Mouse (Mus musculus) forebrain, embryonic 12.5 days (tissue): Measurements from ENCODE around the gene Qrfp. TPM values are rescaled to one million over a fixed set of nuclear protein-coding genes. Genes with fewer than 3 reads are reported as not detected.
A peak's percentile ranks its signal among the peaks of the same experiment; 100 is the strongest.

Experiments
- ATAC-seq: fragments of 200-750 bp; cut with Nextera tagmentation; 2 replicates; pipeline ENCODE4 v1.8.0; 2017; ENCODE audit warnings: moderate TSS enrichment; ENCODE audit not compliant: low FRiP score
- H3K27ac ChIP-seq: fragments of 300-500 bp; sonication (generic); 2 replicates; pipeline ENCODE4 v1.5.1; 2016; ENCODE audit warnings: mild to moderate bottlenecking
- H3K27me3 ChIP-seq: fragments of 300-500 bp; sonication (generic); 2 replicates; pipeline ENCODE4 v1.6.1; 2016; ENCODE audit warnings: mild to moderate bottlenecking
- H3K36me3 ChIP-seq: fragments of 300-500 bp; sonication (generic); replicated peaks from 2 replicates; pipeline ENCODE4 v1.6.1; 2016; ENCODE audit warnings: mild to moderate bottlenecking
- H3K4me1 ChIP-seq: fragments of 300-500 bp; sonication (generic); 2 replicates; pipeline ENCODE4 v1.6.1; 2016
- H3K4me2 ChIP-seq: fragments of 300-500 bp; sonication (generic); 2 replicates; pipeline ENCODE4 v1.6.1; 2016; ENCODE audit warnings: mild to moderate bottlenecking, moderate library complexity
- H3K4me3 ChIP-seq: fragments of 300-500 bp; sonication (generic); replicated peaks from 2 replicates; pipeline ENCODE4 v1.5.1; 2016; ENCODE audit warnings: mild to moderate bottlenecking
- H3K9ac ChIP-seq: fragments of 300-500 bp; sonication (generic); 2 replicates; pipeline ENCODE4 v1.6.1; 2016; ENCODE audit warnings: mild to moderate bottlenecking
- H3K9me3 ChIP-seq: fragments of 300-500 bp; sonication (generic); 2 replicates; pipeline ENCODE4 v1.6.1; 2016
- WGBS: fragments of 180-500 bp; shearing (Covaris S2); methylation state at CpG from one replicate; pipeline ENCODE4 v1.1.7; 2016; 5-methylcytosine and 5-hydroxymethylcytosine counted together
- polyA plus RNA-seq: library from polyadenylated mRNA; unstranded; fragments of >200 nt; fragmentation: Nextera tagmentation; extraction: Ambion mirVana; gene quantifications from 2 replicates; pipeline ENCODE4 v1.2.1, GENCODE M21; 2016

Qrfp gene
- polyA plus RNA-seq, 1 experiment from 2014 or later, result not detected

GRCm38 (mm10) chr2:31787029-31787428 is 23.4 kb downstream of the Qrfp start:
- H3K4me2 ChIP-seq, result no peak overlapping the region
- H3K9ac ChIP-seq, result no peak overlapping the region
- no peaks in the 10 kb centered on the region for H3K9me3 ChIP-seq
- H3K4me1 ChIP-seq, result 0 out of 2 replicates have a peak, but pooled peaks cover under 1% of the 10 kb centered on the region
- H3K27me3 ChIP-seq, result no peaks in the 10 kb centered on the region
- H3K36me3 ChIP-seq, result peaks cover 87% of the 10 kb centered on the region
- ATAC-seq, result no peak
- no peak overlapping the region for H3K4me3 ChIP-seq
- H3K27ac ChIP-seq, result no peak overlapping the region
- 19% methylated on average over 7 of the region's 7 CpGs for WGBS

- Histone ChIP-seq H3K4me2 (no peak overlapping the region), H3K27me3 (no peaks in the 10 kb centered on the region), H3K4me3 (no peak overlapping the region), H3K9me3 (no peaks in the 10 kb centered on the region), H3K4me1 (0 out of 2 replicates have a peak, but pooled peaks cover 3% of the 10 kb centered on the region), H3K9ac (no peak overlapping the region), H3K27ac (no peak overlapping the region), H3K36me3 (peaks cover 87% of the 10 kb centered on the region)
- 45% methylated on average over 9 of the region's 9 CpGs for WGBS
- ATAC-seq, result peak; percentile 49; the same call in 1 of the 2 replicates
These were observed 25.3 kb downstream of the Qrfp start for GRCm38 (mm10) chr2:31785074-31785473.

- Histone ChIP-seq H3K9me3 (no peaks in the 10 kb centered on the region), H3K4me3 (no peak overlapping the region), H3K4me1 (0 out of 2 replicates have a peak, but pooled peaks cover 3% of the 10 kb centered on the region), H3K4me2 (no peak overlapping the region), H3K27ac (no peak overlapping the region), H3K27me3 (no peaks in the 10 kb centered on the region), H3K36me3 (peaks cover 90% of the 10 kb centered on the region), H3K9ac (no peak overlapping the region)
- WGBS, result 80% methylated on average over 8 of the region's 8 CpGs
- ATAC-seq, result no peak
These were observed 27.3 kb downstream of the Qrfp start for GRCm38 (mm10) chr2:31782958-31783602.

- no peak overlapping the region for H3K27ac ChIP-seq
- H3K9me3 ChIP-seq, result no peaks in the 10 kb centered on the region
- no peaks in the 10 kb centered on the region for H3K27me3 ChIP-seq
- H3K4me3 ChIP-seq, result no peak overlapping the region
- H3K36me3 ChIP-seq, result peaks cover 66% of the 10 kb centered on the region
- no peak for ATAC-seq
- no peak overlapping the region for H3K9ac ChIP-seq
- 90% methylated on average over 2 of the region's 2 CpGs for WGBS
- H3K4me2 ChIP-seq, result no peak overlapping the region
- 0 out of 2 replicates have a peak, but pooled peaks cover 3% of the 10 kb centered on the region for H3K4me1 ChIP-seq
These were observed 31.1 kb downstream of the Qrfp start for GRCm38 (mm10) chr2:31779258-31779657.

GRCm38 (mm10) chr2:31776479-31776878 is 33.9 kb downstream of the Qrfp start:
- Histone ChIP-seq H3K4me3 (no peak overlapping the region), H3K4me2 (no peak overlapping the region), H3K36me3 (peaks cover 41% of the 10 kb centered on the region), H3K4me1 (no peaks in the 10 kb centered on the region), H3K27ac (no peak overlapping the region), H3K9ac (no peak overlapping the region), H3K9me3 (no peaks in the 10 kb centered on the region), H3K27me3 (no peaks in the 10 kb centered on the region)
- 94% methylated on average over 3 of the region's 3 CpGs for WGBS
- ATAC-seq, result no peak

GRCm38 (mm10) chr2:31770781-31771441 is 39.5 kb downstream of the Qrfp start:
- Histone ChIP-seq H3K36me3 (peaks cover 6% of the 10 kb centered on the region), H3K9ac (no peak overlapping the region), H3K27me3 (no peaks in the 10 kb centered on the region), H3K4me2 (no peak overlapping the region), H3K9me3 (no peaks in the 10 kb centered on the region), H3K4me3 (no peak overlapping the region), H3K27ac (0 out of 2 replicates have a peak overlapping the region, but pooled peaks have one; percentile 3), H3K4me1 (peaks cover 35% of the 10 kb centered on the region)
- 65% methylated on average over 7 of the region's 7 CpGs for WGBS
- no peak for ATAC-seq

GRCm38 (mm10) chr2:31769631-31770111 is 40.7 kb downstream of the Qrfp start:
- ATAC-seq, result no peak
- 45% methylated on average over 6 of the region's 6 CpGs for WGBS
- H3K9ac ChIP-seq, result no peak overlapping the region
- H3K4me3 ChIP-seq, result no peak overlapping the region
- H3K4me1 ChIP-seq, result peaks cover 43% of the 10 kb centered on the region
- no peaks in the 10 kb centered on the region for H3K9me3 ChIP-seq
- no peaks in the 10 kb centered on the region; the same call in 1 of the 2 replicates for H3K36me3 ChIP-seq
- H3K27ac ChIP-seq, result peak overlapping the region; percentile 46; the same call in 1 of the 2 replicates
- no peak overlapping the region; the same call in 1 of the 2 replicates for H3K4me2 ChIP-seq
- H3K27me3 ChIP-seq, result no peaks in the 10 kb centered on the region

- H3K4me1 ChIP-seq, result peaks cover 43% of the 10 kb centered on the region
- no peaks in the 10 kb centered on the region; the same call in 1 of the 2 replicates for H3K36me3 ChIP-seq
- H3K27ac ChIP-seq, result peak overlapping the region; percentile 46
- no peak for ATAC-seq
- 63% methylated on average over 4 of the region's 4 CpGs for WGBS
- no peak overlapping the region for H3K4me2 ChIP-seq
- H3K4me3 ChIP-seq, result no peak overlapping the region
- H3K9ac ChIP-seq, result no peak overlapping the region
- no peaks in the 10 kb centered on the region for H3K9me3 ChIP-seq
- no peaks in the 10 kb centered on the region for H3K27me3 ChIP-seq
These were observed 41.3 kb downstream of the Qrfp start for GRCm38 (mm10) chr2:31769115-31769514.

GRCm38 (mm10) chr2:31767815-31768214 is 42.6 kb downstream of the Qrfp start:
- Histone ChIP-seq H3K36me3 (no peaks in the 10 kb centered on the region), H3K27me3 (no peaks in the 10 kb centered on the region), H3K4me1 (peaks cover 52% of the 10 kb centered on the region), H3K27ac (0 out of 2 replicates have a peak overlapping the region, but pooled peaks have one; percentile 9), H3K9ac (no peak overlapping the region), H3K4me3 (no peak overlapping the region), H3K4me2 (no peak overlapping the region), H3K9me3 (no peaks in the 10 kb centered on the region)
- no peak for ATAC-seq
- 86% methylated on average over 4 of the region's 4 CpGs for WGBS

- Histone ChIP-seq H3K27ac (no peak overlapping the region), H3K27me3 (no peaks in the 10 kb centered on the region), H3K4me1 (peaks cover 59% of the 10 kb centered on the region), H3K9ac (no peak overlapping the region), H3K36me3 (no peaks in the 10 kb centered on the region), H3K9me3 (no peaks in the 10 kb centered on the region), H3K4me2 (no peak overlapping the region), H3K4me3 (no peak overlapping the region)
- WGBS, result 94% methylated on average over 6 of the region's 6 CpGs
- ATAC-seq, result no peak
These were observed 43.3 kb downstream of the Qrfp start for GRCm38 (mm10) chr2:31767104-31767503.

- H3K27ac ChIP-seq, result peak overlapping the region; percentile 46; the same call in 1 of the 2 replicates
These were observed 47.1 kb downstream of the Qrfp start for GRCm38 (mm10) chr2:31763271-31763670.

GRCm38 (mm10) chr2:31762853-31763252 is 47.5 kb downstream of the Qrfp start:
- Histone ChIP-seq H3K4me1 (peaks cover 59% of the 10 kb centered on the region), H3K9ac (no peak overlapping the region), H3K4me2 (peak overlapping the region; percentile 83), H3K9me3 (no peaks in the 10 kb centered on the region), H3K4me3 (no peak overlapping the region), H3K27ac (peak overlapping the region; percentile 46), H3K36me3 (no peaks in the 10 kb centered on the region), H3K27me3 (no peaks in the 10 kb centered on the region)
- ATAC-seq, result no peak
- WGBS, result 7% methylated on average over 2 of the region's 2 CpGs

More at GRCm38 (mm10) chr2:31763271-31763670, 47.1 kb downstream of the Qrfp start:
- Histone ChIP-seq H3K4me2 (peak overlapping the region; percentile 83), H3K9ac (no peak overlapping the region), H3K4me3 (no peak overlapping the region), H3K4me1 (peaks cover 61% of the 10 kb centered on the region), H3K9me3 (no peaks in the 10 kb centered on the region), H3K36me3 (no peaks in the 10 kb centered on the region), H3K27me3 (no peaks in the 10 kb centered on the region)
- no peak for ATAC-seq
- 15% methylated on average over 2 of the region's 2 CpGs for WGBS
